9 mouse cellular contexts compared by ENCODE assay signal in the genomic region with DNA sequence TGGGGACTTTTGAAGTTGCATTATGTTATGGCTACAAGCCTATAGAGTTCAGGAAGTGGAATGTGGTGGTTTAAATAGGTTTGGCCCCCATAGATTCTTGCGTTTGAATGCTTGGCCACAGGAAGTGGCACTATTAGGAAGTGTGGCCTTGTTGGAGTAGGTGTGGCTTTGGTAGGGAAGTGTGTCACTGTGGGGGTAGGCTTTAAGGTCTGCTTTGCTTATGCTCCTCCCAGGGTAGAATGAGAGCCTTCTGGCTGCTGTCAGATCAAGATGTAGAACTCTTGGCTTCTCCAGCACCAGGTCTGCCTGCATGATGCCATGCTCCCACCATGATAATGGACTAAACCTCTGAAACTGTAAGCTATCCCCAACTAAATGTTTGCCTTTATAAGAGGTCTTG.
"Had no signal": no experiment of that assay in that cellular context is flagged by ENCODE, and none has a peak within 500 bp of the region (broad histone marks: within the 10 kb centered on the region; RNA-seq: fewer than 3 reads in every experiment).

No protein-coding gene starts in this region.

- ATAC-seq: liver, postnatal 0 days; midbrain, embryonic 13.5 days had no signal

- DNase-seq: kidney, postnatal 25 days; liver, embryonic 13.5 days; liver, postnatal 0 days; lung, postnatal 14 days; right cerebral cortex, adult 18-20 months; right cerebral cortex, postnatal 25 days; thymus, adult 2 months; thymus, postnatal 36 days had no signal
